Mouse (Mus musculus) heart, embryonic 14.5 days (tissue): ENCODE measurements around the gene Tom1l2. TPM values are rescaled to one million over a fixed set of nuclear protein-coding genes. Genes with fewer than 3 reads are reported as not detected.

Source experiments
- ATAC-seq: fragments of 200-750 bp; cut with Nextera tagmentation; 2 replicates; pipeline ENCODE4 v1.8.0; 2017; ENCODE audit warnings: low read depth, moderate TSS enrichment; ENCODE audit not compliant: insufficient number of reproducible peaks, insufficient read depth, low FRiP score
- H3K27ac ChIP-seq, 2 experiments: fragments of 200-500 bp in 1 of 2; fragments of 300-500 bp in 1 of 2; sonication (generic) in 1 of 2; replicated peaks in 1 of 2; 2 replicates each; pipeline ENCODE4 v1.5.1; 2012 to 2014; ENCODE audit warnings: low read depth in 2 of 2, low read length in 2 of 2, control low read depth in 1 of 2, mild to moderate bottlenecking in 1 of 2, mixed read lengths in 1 of 2; ENCODE audit not compliant: control insufficient read depth in 1 of 2, insufficient read depth in 1 of 2
- H3K27me3 ChIP-seq: fragments of 300-500 bp; sonication (generic); 2 replicates; pipeline ENCODE4 v1.6.1; 2014; ENCODE audit warnings: mild to moderate bottlenecking, low read length, control low read depth; ENCODE audit not compliant: control insufficient read depth, insufficient read depth
- H3K36me3 ChIP-seq: fragments of 300-500 bp; sonication (generic); 2 replicates; pipeline ENCODE4 v1.6.1; 2014; ENCODE audit warnings: mild to moderate bottlenecking, control low read depth, low read length, mixed read lengths; ENCODE audit not compliant: control insufficient read depth, insufficient read depth
- H3K4me1 ChIP-seq, 2 experiments: fragments of 200-500 bp in 1 of 2; fragments of 300-500 bp in 1 of 2; sonication (generic) in 1 of 2; 2 replicates each; pipeline ENCODE4 v1.6.1; 2012 to 2014; ENCODE audit warnings: low read length in 2 of 2, control low read depth in 1 of 2, mixed read lengths in 1 of 2; ENCODE audit not compliant: control insufficient read depth in 2 of 2, insufficient read depth in 2 of 2
- H3K4me2 ChIP-seq: fragments of 300-500 bp; sonication (generic); 2 replicates; pipeline ENCODE4 v1.6.1; 2014; ENCODE audit warnings: mild to moderate bottlenecking, low read length
- H3K4me3 ChIP-seq, 2 experiments: fragments of 200-500 bp in 1 of 2; fragments of 300-500 bp in 1 of 2; sonication (generic) in 1 of 2; 2 replicates each; pipeline ENCODE4 v1.5.1; 2012 to 2014; ENCODE audit warnings: low read length in 2 of 2, mild to moderate bottlenecking in 2 of 2, control low read depth in 1 of 2, low read depth in 1 of 2, moderate library complexity in 1 of 2; ENCODE audit not compliant: control insufficient read depth in 1 of 2, insufficient read depth in 1 of 2
- H3K9ac ChIP-seq: fragments of 300-500 bp; sonication (generic); 2 replicates; pipeline ENCODE4 v1.6.1; 2014; ENCODE audit warnings: mild to moderate bottlenecking, low read length
- H3K9me3 ChIP-seq: fragments of 300-500 bp; sonication (generic); 2 replicates; pipeline ENCODE4 v1.6.1; 2016; ENCODE audit warnings: low read length, control low read depth; ENCODE audit not compliant: control insufficient read depth
- WGBS: fragments of 180-500 bp; shearing (Covaris S2); extraction: QIAGEN DNeasy Blood & Tissue Kit; methylation state at CpG from one replicate; pipeline ENCODE4 v1.1.7; 2014; 5-methylcytosine and 5-hydroxymethylcytosine counted together
- polyA plus RNA-seq: library from polyadenylated mRNA; unstranded; fragments of >200 nt; fragmentation: Nextera tagmentation; extraction: Ambion mirVana; gene quantifications from 2 replicates; pipeline ENCODE4 v1.2.1, GENCODE M21; 2014

Gene Tom1l2
- polyA plus RNA-seq, 1 experiment from 2014 or later = 25.7 TPM

GRCm38 (mm10) chr11:60250971-60251643 is 101.6 kb downstream of the Tom1l2 start:
- peaks cover 15% of the 10 kb centered on the region for H3K36me3 ChIP-seq
- no peaks in the 10 kb centered on the region for H3K27me3 ChIP-seq
- H3K4me2 ChIP-seq = no peak overlapping the region
- no peak overlapping the region for H3K9ac ChIP-seq
- WGBS = 58% methylated on average over 6 of the region's 6 CpGs
- H3K4me1 ChIP-seq = peaks cover 26 to 30% of the 10 kb centered on the region in 2 experiments
- H3K9me3 ChIP-seq = no peaks in the 10 kb centered on the region
- no peak overlapping the region for H3K4me3 ChIP-seq
- no peak overlapping the region for H3K27ac ChIP-seq
- ATAC-seq = no peak

GRCm38 (mm10) chr11:60249885-60250284 is 102.8 kb downstream of the Tom1l2 start:
- Histone ChIP-seq H3K9me3 (no peaks in the 10 kb centered on the region), H3K4me1 (peaks cover 24 to 25% of the 10 kb centered on the region in 2 experiments), H3K27ac (no peak overlapping the region), H3K36me3 (peaks cover 15% of the 10 kb centered on the region), H3K4me2 (no peak overlapping the region), H3K9ac (no peak overlapping the region), H3K27me3 (no peaks in the 10 kb centered on the region), H3K4me3 (no peak overlapping the region)
- no peak for ATAC-seq
- 80% methylated on average over 2 of the region's 2 CpGs for WGBS

- H3K9me3 ChIP-seq = no peaks in the 10 kb centered on the region
- no peak overlapping the region for H3K4me2 ChIP-seq
- WGBS = 55% methylated on average over 13 of the region's 13 CpGs
- no peaks in the 10 kb centered on the region for H3K27me3 ChIP-seq
- ATAC-seq = no peak
- no peak overlapping the region for H3K4me3 ChIP-seq
- peaks cover 15 to 21% of the 10 kb centered on the region in 2 experiments for H3K4me1 ChIP-seq
- H3K9ac ChIP-seq = no peak overlapping the region
- H3K27ac ChIP-seq = 0 out of 4 replicates have a peak overlapping the region, but pooled peaks of 1 of the 2 experiments have one; percentile 7
- peaks cover 15% of the 10 kb centered on the region for H3K36me3 ChIP-seq
Observed at GRCm38 (mm10) chr11:60248596-60249404, 103.9 kb downstream of the Tom1l2 start.

- Histone ChIP-seq H3K9ac (no peak overlapping the region), H3K27me3 (no peaks in the 10 kb centered on the region), H3K4me1 (peaks cover 9 to 12% of the 10 kb centered on the region in 2 experiments), H3K4me2 (no peak overlapping the region), H3K9me3 (no peaks in the 10 kb centered on the region), H3K4me3 (no peak overlapping the region), H3K27ac (no peak overlapping the region), H3K36me3 (peaks cover 13% of the 10 kb centered on the region)
- ATAC-seq = no peak
- WGBS = 52% methylated on average over 5 of the region's 5 CpGs
Observed at GRCm38 (mm10) chr11:60247753-60248550, 104.8 kb downstream of the Tom1l2 start.

GRCm38 (mm10) chr11:60246077-60246476 is 106.6 kb downstream of the Tom1l2 start:
- no peak overlapping the region for H3K4me2 ChIP-seq
- peak overlapping the region; percentile 31; the same call in 1 of the 2 replicates for H3K9ac ChIP-seq
- peaks cover 27% of the 10 kb centered on the region for H3K36me3 ChIP-seq
- ATAC-seq = no peak
- H3K27ac ChIP-seq = no peak overlapping the region
- H3K9me3 ChIP-seq = no peaks in the 10 kb centered on the region
- peaks cover 5 to 10% of the 10 kb centered on the region in 2 experiments; a peak in 3 of 4 replicates for H3K4me1 ChIP-seq
- no peak overlapping the region for H3K4me3 ChIP-seq
- no peaks in the 10 kb centered on the region for H3K27me3 ChIP-seq

GRCm38 (mm10) chr11:60244503-60245143 is 108.1 kb downstream of the Tom1l2 start:
- H3K27me3 ChIP-seq = no peaks in the 10 kb centered on the region
- no peak overlapping the region for H3K4me3 ChIP-seq
- no peaks in the 10 kb centered on the region for H3K9me3 ChIP-seq
- WGBS = 52% methylated on average over 11 of the region's 11 CpGs
- H3K9ac ChIP-seq = no peak overlapping the region
- H3K4me2 ChIP-seq = 0 out of 2 replicates have a peak overlapping the region, but pooled peaks have one; percentile 10
- peaks cover 39% of the 10 kb centered on the region for H3K36me3 ChIP-seq
- ATAC-seq = no peak
- peaks cover 5 to 10% of the 10 kb centered on the region in 2 experiments; a peak in 3 of 4 replicates for H3K4me1 ChIP-seq
- H3K27ac ChIP-seq = peak overlapping the region; percentile 9 to 63

- Histone ChIP-seq H3K4me3 (no peak overlapping the region), H3K27me3 (no peaks in the 10 kb centered on the region), H3K36me3 (peaks cover 58% of the 10 kb centered on the region), H3K27ac (no peak overlapping the region), H3K9ac (no peak overlapping the region), H3K9me3 (no peaks in the 10 kb centered on the region), H3K4me2 (no peak overlapping the region), H3K4me1 (peaks cover 2 to 10% of the 10 kb centered on the region in 2 experiments; a peak in 3 of 4 replicates)
- WGBS = 76% methylated on average over 4 of the region's 4 CpGs
- no peak for ATAC-seq
Observed at GRCm38 (mm10) chr11:60240509-60240908, 112.2 kb downstream of the Tom1l2 start.
